Mouse (Mus musculus): ENCODE data around the gene Gpr31b. TPM values are rescaled to one million over a fixed set of nuclear protein-coding genes. Genes with fewer than 3 reads are reported as not detected.
"Not testable (repeated sequence)": the region's sequence is repeated elsewhere in the genome, so short reads cannot be mapped to it uniquely, and the experiment has no call there.

Gene Gpr31b
- polyA plus RNA-seq, 1 experiment from 2014 or later, result 0.19 TPM

- peak; percentile 94 for ATAC-seq
- H3K4me2 ChIP-seq (ENCODE audit: low read length), result not testable (repeated sequence)
Observed at GRCm38 (mm10) chr17:13043846-13044673, 8.0 kb downstream of the Gpr31b start.

DNA sequence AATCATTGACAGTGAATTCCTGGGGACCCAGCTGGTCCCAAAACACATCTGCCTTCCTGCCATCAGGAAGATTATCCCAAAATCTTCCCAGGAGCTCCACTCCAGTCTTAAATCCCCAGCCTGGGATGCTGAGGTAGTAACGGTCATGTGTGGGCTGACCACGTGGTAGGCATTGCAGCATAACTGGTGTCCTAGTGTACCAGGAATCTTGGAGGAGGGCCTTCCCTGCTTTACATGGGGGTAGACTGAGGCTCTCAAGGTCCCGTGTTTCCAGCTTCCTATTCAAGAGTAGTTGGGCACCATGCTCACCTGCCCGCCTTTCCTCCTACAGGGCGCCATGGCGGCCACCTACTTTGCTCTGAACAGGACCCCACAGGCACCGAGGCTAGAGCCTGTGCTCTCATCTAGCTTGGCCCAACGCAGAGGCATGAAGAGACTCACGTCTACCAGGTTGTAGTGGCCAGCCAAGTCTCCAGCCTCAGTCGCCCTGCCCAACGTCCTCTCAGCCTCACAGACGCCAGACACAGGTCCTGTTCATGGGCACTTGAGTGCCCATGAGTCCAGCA is 15.4 kb downstream of the Gpr31b start:
- not testable (repeated sequence) for H3K27ac ChIP-seq (ENCODE audit: low read length); H3K27me3 ChIP-seq (ENCODE audit: control insufficient read depth, insufficient read depth, low read depth, low read length); H3K4me1 ChIP-seq (ENCODE audit: control insufficient read depth, insufficient read depth, low read length); H3K4me2 ChIP-seq (ENCODE audit: low read length); H3K9me3 ChIP-seq (replicated peaks; ENCODE audit: control insufficient read depth, low read length, poor library complexity, severe bottlenecking); H3K4me3 ChIP-seq (ENCODE audit: low read depth, low read length); ATAC-seq; H3K9ac ChIP-seq (ENCODE audit: low read depth, low read length); H3K36me3 ChIP-seq (ENCODE audit: control insufficient read depth, insufficient read depth, low read length)
- WGBS, result 85% methylated on average over 3 of the region's 12 CpGs

More at GRCm38 (mm10) chr17:13043846-13044673, 8.0 kb downstream of the Gpr31b start:
- not testable (repeated sequence) for H3K36me3 ChIP-seq (ENCODE audit: control insufficient read depth, insufficient read depth, low read length); H3K9me3 ChIP-seq (replicated peaks; ENCODE audit: control insufficient read depth, low read length, poor library complexity, severe bottlenecking); H3K27ac ChIP-seq (ENCODE audit: low read length); H3K4me1 ChIP-seq (ENCODE audit: control insufficient read depth, insufficient read depth, low read length); H3K27me3 ChIP-seq (ENCODE audit: control insufficient read depth, insufficient read depth, low read depth, low read length); H3K4me3 ChIP-seq (ENCODE audit: low read depth, low read length); H3K9ac ChIP-seq (ENCODE audit: low read depth, low read length)
- WGBS, result 5% methylated on average over 3 of the region's 4 CpGs

DNA sequence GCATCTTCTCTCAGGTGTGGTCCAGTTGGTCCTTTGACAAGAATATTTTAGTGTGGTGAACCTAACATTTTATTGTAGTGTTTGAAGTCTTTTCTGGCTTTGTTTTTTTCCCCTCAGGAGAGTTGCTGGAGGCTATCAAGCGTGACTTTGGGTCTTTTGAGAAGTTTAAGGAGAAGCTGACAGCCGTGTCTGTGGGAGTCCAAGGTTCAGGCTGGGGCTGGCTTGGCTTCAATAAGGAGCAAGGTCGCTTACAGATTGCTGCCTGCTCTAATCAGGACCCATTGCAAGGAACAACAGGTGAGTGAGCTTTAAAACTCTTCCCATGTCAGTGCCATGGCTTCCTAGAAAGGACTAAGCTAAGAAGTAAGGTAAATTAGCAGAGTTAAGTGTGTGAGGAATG is 38.8 kb downstream of the Gpr31b start:
- Histone ChIP-seq H3K36me3 (ENCODE audit: control insufficient read depth, insufficient read depth, low read length) (peaks cover 17% of the 10 kb centered on the region), H3K4me1 (ENCODE audit: control insufficient read depth, insufficient read depth, low read length) (peaks cover 14% of the 10 kb centered on the region)
- 64% methylated on average over 3 of the region's 3 CpGs for WGBS

GRCm38 (mm10) chr17:13009887-13010286 is 42.2 kb downstream of the Gpr31b start:
- no peak overlapping the region for H3K4me2 ChIP-seq (ENCODE audit: low read length)
- WGBS, result 34% methylated on average over 3 of the region's 3 CpGs
- no peak for ATAC-seq

More for the DNA sequence above, 38.8 kb downstream of the Gpr31b start:
- ATAC-seq, result no peak
- H3K27me3 ChIP-seq (ENCODE audit: control insufficient read depth, insufficient read depth, low read depth, low read length), result no peaks in the 10 kb centered on the region
- no peak overlapping the region for H3K4me3 ChIP-seq (ENCODE audit: low read depth, low read length)
- H3K27ac ChIP-seq (ENCODE audit: low read length), result no peak overlapping the region
- no peaks in the 10 kb centered on the region for H3K9me3 ChIP-seq (replicated peaks; ENCODE audit: control insufficient read depth, low read length, poor library complexity, severe bottlenecking)
- H3K4me2 ChIP-seq (ENCODE audit: low read length), result no peak overlapping the region
- H3K9ac ChIP-seq (ENCODE audit: low read depth, low read length), result no peak overlapping the region

DNA sequence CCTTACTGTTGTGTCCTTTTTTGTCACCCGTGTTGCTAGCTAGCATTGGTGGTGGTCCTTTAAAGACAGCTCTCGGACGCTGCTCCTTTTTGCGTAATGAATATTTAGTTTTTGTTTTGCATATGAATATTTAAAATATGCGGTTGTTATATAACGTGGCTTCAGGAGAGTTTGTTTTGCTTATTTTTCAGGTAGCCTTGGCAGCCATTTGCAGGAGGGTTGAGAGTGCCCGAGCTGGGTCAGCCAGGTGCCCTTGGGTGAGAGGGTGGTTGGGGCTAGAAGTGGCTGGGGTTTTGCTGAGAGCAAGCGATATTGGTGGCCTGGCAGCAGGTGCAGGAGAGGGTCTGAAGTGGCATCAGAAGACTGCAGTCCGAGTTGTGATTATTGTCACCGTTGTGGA is 43.6 kb downstream of the Gpr31b start:
- H3K9me3 ChIP-seq (replicated peaks; ENCODE audit: control insufficient read depth, low read length, poor library complexity, severe bottlenecking), result no peaks in the 10 kb centered on the region
- WGBS, result 1% methylated on average over 10 of the region's 10 CpGs
- H3K4me2 ChIP-seq (ENCODE audit: low read length), result peak overlapping the region; percentile 82
- H3K36me3 ChIP-seq (ENCODE audit: control insufficient read depth, insufficient read depth, low read length), result peaks cover 9% of the 10 kb centered on the region
- H3K27me3 ChIP-seq (ENCODE audit: control insufficient read depth, insufficient read depth, low read depth, low read length), result no peaks in the 10 kb centered on the region
- peak overlapping the region; percentile 90 for H3K27ac ChIP-seq (ENCODE audit: low read length)
- ATAC-seq, result peak; percentile 21; the same call in 1 of the 2 replicates
- peaks cover 14% of the 10 kb centered on the region for H3K4me1 ChIP-seq (ENCODE audit: control insufficient read depth, insufficient read depth, low read length)
- peak overlapping the region; percentile 87 for H3K9ac ChIP-seq (ENCODE audit: low read depth, low read length)
- peak overlapping the region; percentile 91 for H3K4me3 ChIP-seq (ENCODE audit: low read depth, low read length)

More at GRCm38 (mm10) chr17:13009887-13010286, 42.2 kb downstream of the Gpr31b start:
- Histone ChIP-seq H3K4me1 (ENCODE audit: control insufficient read depth, insufficient read depth, low read length) (peaks cover 14% of the 10 kb centered on the region), H3K9ac (ENCODE audit: low read depth, low read length) (no peak overlapping the region), H3K9me3 (replicated peaks; ENCODE audit: control insufficient read depth, low read length, poor library complexity, severe bottlenecking) (no peaks in the 10 kb centered on the region), H3K27ac (ENCODE audit: low read length) (no peak overlapping the region), H3K27me3 (ENCODE audit: control insufficient read depth, insufficient read depth, low read depth, low read length) (no peaks in the 10 kb centered on the region), H3K36me3 (ENCODE audit: control insufficient read depth, insufficient read depth, low read length) (peaks cover 13% of the 10 kb centered on the region), H3K4me3 (ENCODE audit: low read depth, low read length) (no peak overlapping the region)

DNA sequence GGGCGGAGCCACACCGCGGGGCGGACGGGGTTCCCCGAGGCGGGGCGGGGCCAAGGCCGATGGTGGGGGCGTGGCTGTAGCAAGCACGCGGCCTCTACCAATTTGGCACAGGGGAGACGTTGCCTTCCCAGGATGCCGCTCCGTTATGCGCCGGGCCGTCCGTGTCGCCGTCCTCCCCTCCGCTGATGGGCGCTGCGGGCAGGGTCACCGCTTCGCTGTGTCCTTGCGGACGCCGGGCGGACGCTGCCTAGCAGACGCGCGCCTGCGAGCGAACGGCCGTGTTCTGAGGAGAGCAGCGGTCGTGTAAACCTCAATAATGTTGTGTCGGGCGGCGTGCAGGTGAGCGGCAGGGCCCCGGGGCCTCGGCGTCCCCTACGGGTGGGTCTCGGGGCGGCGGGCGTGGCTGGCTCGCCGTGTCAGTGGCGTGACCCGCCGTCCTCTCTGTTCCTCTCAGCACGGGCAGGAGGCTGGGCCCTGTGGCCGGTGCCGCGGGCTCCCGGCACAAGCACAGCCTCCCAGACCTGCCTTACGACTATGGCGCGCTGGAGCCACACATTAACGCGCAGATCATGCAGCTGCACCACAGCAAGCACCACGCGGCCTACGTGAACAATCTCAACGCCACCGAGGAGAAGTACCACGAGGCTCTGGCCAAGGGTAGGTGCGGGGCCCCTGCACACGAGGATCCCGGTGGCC is 44.2 kb downstream of the Gpr31b start:
- peak overlapping the region; percentile 91 for H3K4me3 ChIP-seq (ENCODE audit: low read depth, low read length)
- H3K9me3 ChIP-seq (replicated peaks; ENCODE audit: control insufficient read depth, low read length, poor library complexity, severe bottlenecking), result no peaks in the 10 kb centered on the region
- WGBS, result under 1% methylated on average over 73 of the region's 76 CpGs
- H3K27me3 ChIP-seq (ENCODE audit: control insufficient read depth, insufficient read depth, low read depth, low read length), result no peaks in the 10 kb centered on the region
- peak; percentile 98 for ATAC-seq
- peak overlapping the region; percentile 82 for H3K4me2 ChIP-seq (ENCODE audit: low read length)
- peak overlapping the region; percentile 87 for H3K9ac ChIP-seq (ENCODE audit: low read depth, low read length)
- H3K36me3 ChIP-seq (ENCODE audit: control insufficient read depth, insufficient read depth, low read length), result peaks cover 4% of the 10 kb centered on the region
- peak overlapping the region; percentile 90 for H3K27ac ChIP-seq (ENCODE audit: low read length)
- H3K4me1 ChIP-seq (ENCODE audit: control insufficient read depth, insufficient read depth, low read length), result peaks cover 14% of the 10 kb centered on the region

- peak overlapping the region; percentile 90; the same call in 1 of the 2 replicates for H3K27ac ChIP-seq (ENCODE audit: low read length)
Observed at GRCm38 (mm10) chr17:13006984-13007383, 45.1 kb downstream of the Gpr31b start.

DNA sequence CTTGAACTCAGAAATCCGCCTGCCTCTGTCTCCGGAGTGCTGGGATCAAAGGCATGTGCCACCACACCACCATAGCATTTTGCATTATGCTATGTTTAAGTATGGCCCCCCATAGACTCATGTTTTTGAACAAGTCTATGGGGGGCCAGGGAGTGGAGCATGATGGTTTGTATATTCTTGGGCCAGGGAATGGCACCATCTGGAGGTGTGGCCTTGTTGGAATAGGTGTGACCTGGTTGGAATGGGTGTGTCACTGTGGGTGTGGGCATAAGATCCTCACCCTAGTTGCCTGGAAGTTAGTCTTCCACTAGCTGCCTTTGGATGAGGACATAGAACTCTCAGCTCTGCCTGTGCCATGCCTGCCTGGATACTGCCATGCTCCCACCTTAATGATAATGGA is 45.5 kb downstream of the Gpr31b start, which contains the start of gene Sod2:
Sod2 (plus strand) TSS at position 301 of the 400 bp plus-strand sequence.
- Histone ChIP-seq H3K27ac (ENCODE audit: low read length) (peak within 1 kb of the TSS; percentile 90), H3K4me1 (ENCODE audit: control insufficient read depth, insufficient read depth, low read length) (peaks cover 14% of the 10 kb centered on the region), H3K9ac (ENCODE audit: low read depth, low read length) (peak within 1 kb of the TSS; percentile 87), H3K4me3 (ENCODE audit: low read depth, low read length) (peak within 1 kb of the TSS; percentile 91), H3K4me2 (ENCODE audit: low read length) (peak within 1 kb of the TSS; percentile 82)
- not testable (repeated sequence) for H3K9me3 ChIP-seq (replicated peaks; ENCODE audit: control insufficient read depth, low read length, poor library complexity, severe bottlenecking); H3K27me3 ChIP-seq (ENCODE audit: control insufficient read depth, insufficient read depth, low read depth, low read length); ATAC-seq; H3K36me3 ChIP-seq (ENCODE audit: control insufficient read depth, insufficient read depth, low read length)
- 98% methylated on average over 2 of the region's 2 CpGs for WGBS

More at GRCm38 (mm10) chr17:13006984-13007383, 45.1 kb downstream of the Gpr31b start:
- 43% methylated on average over 5 of the region's 5 CpGs for WGBS
- ATAC-seq, result no peak
- H3K4me3 ChIP-seq (ENCODE audit: low read depth, low read length), result peak overlapping the region; percentile 91
- peaks cover 14% of the 10 kb centered on the region for H3K4me1 ChIP-seq (ENCODE audit: control insufficient read depth, insufficient read depth, low read length)
- H3K27me3 ChIP-seq (ENCODE audit: control insufficient read depth, insufficient read depth, low read depth, low read length), result no peaks in the 10 kb centered on the region
- H3K36me3 ChIP-seq (ENCODE audit: control insufficient read depth, insufficient read depth, low read length), result peaks cover 1% of the 10 kb centered on the region
- H3K9ac ChIP-seq (ENCODE audit: low read depth, low read length), result 0 out of 2 replicates have a peak overlapping the region, but pooled peaks have one; percentile 87
- H3K9me3 ChIP-seq (replicated peaks; ENCODE audit: control insufficient read depth, low read length, poor library complexity, severe bottlenecking), result no peaks in the 10 kb centered on the region
- H3K4me2 ChIP-seq (ENCODE audit: low read length), result peak overlapping the region; percentile 82

Measured in midbrain, embryonic 16.5 days (tissue).